Mouse (Mus musculus) stomach, embryonic 14.5 days (tissue): ENCODE results near the gene Gm26558. TPM values are rescaled to one million over a fixed set of nuclear protein-coding genes. Genes with fewer than 3 reads are reported as not detected.

Source experiments
- ATAC-seq: fragments of 200-750 bp; cut with Nextera tagmentation; 2 replicates; pipeline ENCODE4 v1.8.0; 2017; ENCODE audit warnings: low read depth, moderate TSS enrichment; ENCODE audit not compliant: insufficient number of reproducible peaks, insufficient read depth, low FRiP score
- H3K27ac ChIP-seq: fragments of 300-500 bp; sonication (generic); 2 replicates; pipeline ENCODE4 v1.5.1; 2014; ENCODE audit warnings: mild to moderate bottlenecking, low read length, moderate library complexity, mixed read lengths
- H3K27me3 ChIP-seq: fragments of 300-500 bp; sonication (generic); 2 replicates; pipeline ENCODE4 v1.6.1; 2014; ENCODE audit warnings: low read length, control low read depth, mixed read lengths; ENCODE audit not compliant: control insufficient read depth, insufficient read depth
- H3K36me3 ChIP-seq: fragments of 300-500 bp; sonication (generic); 2 replicates; pipeline ENCODE4 v1.6.1; 2014; ENCODE audit warnings: mild to moderate bottlenecking, control low read depth, low read length, moderate library complexity, mixed read lengths; ENCODE audit not compliant: control insufficient read depth, insufficient read depth
- H3K4me1 ChIP-seq: fragments of 300-500 bp; sonication (generic); 2 replicates; pipeline ENCODE4 v1.6.1; 2014; ENCODE audit warnings: low read length, control low read depth, mixed read lengths; ENCODE audit not compliant: control insufficient read depth, insufficient read depth
- H3K4me2 ChIP-seq: fragments of 300-500 bp; sonication (generic); replicated peaks from 2 replicates; pipeline ENCODE4 v1.6.1; 2014; ENCODE audit warnings: low read depth, low read length, control low read depth
- H3K4me3 ChIP-seq: fragments of 300-500 bp; sonication (generic); 2 replicates; pipeline ENCODE4 v1.5.1; 2014; ENCODE audit warnings: low read depth, low read length, control low read depth
- H3K9ac ChIP-seq: fragments of 300-500 bp; sonication (generic); replicated peaks from 2 replicates; pipeline ENCODE4 v1.6.1; 2014; ENCODE audit warnings: low read depth, mild to moderate bottlenecking, control low read depth, low read length, moderate library complexity, mixed read lengths
- H3K9me3 ChIP-seq: fragments of 300-500 bp; sonication (generic); 2 replicates; pipeline ENCODE4 v1.6.1; 2016; ENCODE audit warnings: low read depth, low read length, control low read depth; ENCODE audit not compliant: control insufficient read depth
- WGBS: fragments of 180-500 bp; shearing (Covaris S2); extraction: QIAGEN DNeasy Blood & Tissue Kit; methylation state at CpG from one replicate; pipeline ENCODE4 v1.1.7; 2014; 5-methylcytosine and 5-hydroxymethylcytosine counted together
- polyA plus RNA-seq: library from polyadenylated mRNA; unstranded; fragments of >200 nt; fragmentation: Nextera tagmentation; extraction: Ambion mirVana; gene quantifications from 2 replicates; pipeline ENCODE4 v1.2.1, GENCODE M21; 2014

The Gm26558 gene
- polyA plus RNA-seq, 1 experiment from 2014 or later = 6.1 TPM

DNA sequence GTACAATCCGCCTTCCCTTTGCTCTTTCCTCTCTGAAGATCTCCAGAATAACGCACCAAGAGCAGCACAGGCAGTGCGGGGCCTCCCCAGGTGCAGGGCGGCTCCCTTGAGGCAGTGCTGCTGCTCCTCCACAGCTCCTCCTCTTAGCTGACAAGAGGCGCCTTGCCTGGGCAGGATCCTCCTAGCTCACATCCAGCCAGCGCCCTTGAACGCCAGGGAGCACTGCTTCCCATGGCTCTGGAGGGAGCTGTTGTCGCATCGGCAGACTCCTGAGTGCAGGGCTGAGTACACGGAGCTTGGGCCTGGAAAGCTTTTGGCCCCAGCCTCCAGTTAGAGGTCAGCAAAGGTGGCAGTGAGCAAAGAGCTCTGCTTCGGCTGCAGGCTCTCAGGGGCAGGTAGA lies 28.3 kb upstream of the Gm26558 start:
- no peak; the same call in 1 of the 2 replicates for ATAC-seq
- no peak overlapping the region for H3K27ac ChIP-seq
- no peak overlapping the region for H3K4me3 ChIP-seq
- H3K36me3 ChIP-seq = peaks cover 62% of the 10 kb centered on the region
- no peaks in the 10 kb centered on the region for H3K27me3 ChIP-seq
- 73% methylated on average over 11 of the region's 11 CpGs for WGBS
- no peak overlapping the region for H3K9ac ChIP-seq
- H3K4me2 ChIP-seq = no peak overlapping the region
- no peaks in the 10 kb centered on the region for H3K4me1 ChIP-seq
- no peaks in the 10 kb centered on the region for H3K9me3 ChIP-seq

DNA sequence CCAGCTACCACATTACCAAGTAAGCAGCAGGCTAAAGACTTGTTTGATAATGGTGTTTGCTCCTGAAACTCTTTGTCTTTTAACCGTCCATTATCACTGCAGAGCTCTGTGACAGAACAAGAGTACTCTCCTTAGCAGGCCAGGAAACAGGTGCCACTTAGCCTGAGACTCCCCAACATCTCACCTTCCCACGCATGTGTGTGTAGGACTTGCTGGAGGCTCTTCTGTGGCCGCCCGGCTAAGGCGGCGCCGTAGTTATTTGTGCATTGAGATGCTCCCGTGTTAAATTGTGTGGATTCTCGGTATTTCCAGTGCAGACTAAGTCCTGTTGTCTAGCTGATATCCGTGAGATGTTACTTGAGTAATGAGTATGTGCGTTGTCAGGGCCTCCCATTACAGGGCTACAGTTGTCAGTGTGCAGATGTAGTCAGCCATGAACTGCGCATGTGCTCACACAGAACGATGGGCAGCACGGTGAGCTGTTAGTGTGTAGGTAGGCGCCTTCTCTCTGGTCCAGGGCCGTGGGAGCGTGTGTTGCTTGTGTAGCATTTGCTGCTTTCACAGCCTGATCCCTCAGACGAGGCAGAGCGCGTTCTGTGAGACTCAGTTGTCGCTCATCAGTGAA lies 26.7 kb upstream of the Gm26558 start:
- no peak overlapping the region for H3K27ac ChIP-seq
- no peaks in the 10 kb centered on the region for H3K27me3 ChIP-seq
- no peak overlapping the region for H3K4me3 ChIP-seq
- no peak overlapping the region for H3K9ac ChIP-seq
- no peak overlapping the region for H3K4me2 ChIP-seq
- H3K9me3 ChIP-seq = no peaks in the 10 kb centered on the region
- peaks cover 76% of the 10 kb centered on the region for H3K36me3 ChIP-seq
- H3K4me1 ChIP-seq = no peaks in the 10 kb centered on the region
- ATAC-seq = no peak
- 93% methylated on average over 21 of the region's 21 CpGs for WGBS

- no peak for ATAC-seq
- Histone ChIP-seq H3K4me3 (no peak overlapping the region), H3K4me2 (no peak overlapping the region), H3K27me3 (no peaks in the 10 kb centered on the region), H3K9ac (no peak overlapping the region), H3K4me1 (no peaks in the 10 kb centered on the region), H3K9me3 (no peaks in the 10 kb centered on the region), H3K36me3 (peaks cover 83% of the 10 kb centered on the region), H3K27ac (no peak overlapping the region)
- WGBS = 63% methylated on average over 2 of the region's 2 CpGs
Measured at GRCm38 (mm10) chr2:70682324-70682723, 20.4 kb upstream of the Gm26558 start.

GRCm38 (mm10) chr2:70673445-70674126 lies 11.7 kb upstream of the Gm26558 start:
- Histone ChIP-seq H3K4me1 (0 out of 2 replicates have a peak, but pooled peaks cover 5% of the 10 kb centered on the region), H3K36me3 (peaks cover 7% of the 10 kb centered on the region; the same call in 1 of the 2 replicates), H3K4me3 (no peak overlapping the region), H3K27me3 (no peaks in the 10 kb centered on the region), H3K27ac (no peak overlapping the region), H3K9me3 (no peaks in the 10 kb centered on the region), H3K4me2 (no peak overlapping the region), H3K9ac (no peak overlapping the region)
- no peak for ATAC-seq
- WGBS = 83% methylated on average over 7 of the region's 7 CpGs

- H3K4me2 ChIP-seq = no peak overlapping the region
- no peak for ATAC-seq
- H3K4me3 ChIP-seq = no peak overlapping the region
- no peak overlapping the region for H3K27ac ChIP-seq
- 0 out of 2 replicates have a peak, but pooled peaks cover 5% of the 10 kb centered on the region for H3K4me1 ChIP-seq
- no peaks in the 10 kb centered on the region for H3K27me3 ChIP-seq
- no peaks in the 10 kb centered on the region for H3K36me3 ChIP-seq
- H3K9ac ChIP-seq = no peak overlapping the region
- H3K9me3 ChIP-seq = no peaks in the 10 kb centered on the region
- WGBS = 81% methylated on average over 2 of the region's 2 CpGs
Measured at GRCm38 (mm10) chr2:70672476-70672875, 10.6 kb upstream of the Gm26558 start.

GRCm38 (mm10) chr2:70669896-70670295 lies 8.0 kb upstream of the Gm26558 start:
- Histone ChIP-seq H3K27ac (no peak overlapping the region), H3K4me1 (0 out of 2 replicates have a peak, but pooled peaks cover 5% of the 10 kb centered on the region), H3K9me3 (no peaks in the 10 kb centered on the region), H3K36me3 (no peaks in the 10 kb centered on the region), H3K9ac (no peak overlapping the region), H3K27me3 (no peaks in the 10 kb centered on the region), H3K4me2 (no peak overlapping the region), H3K4me3 (no peak overlapping the region)
- 56% methylated on average over 2 of the region's 2 CpGs for WGBS
- ATAC-seq = no peak

DNA sequence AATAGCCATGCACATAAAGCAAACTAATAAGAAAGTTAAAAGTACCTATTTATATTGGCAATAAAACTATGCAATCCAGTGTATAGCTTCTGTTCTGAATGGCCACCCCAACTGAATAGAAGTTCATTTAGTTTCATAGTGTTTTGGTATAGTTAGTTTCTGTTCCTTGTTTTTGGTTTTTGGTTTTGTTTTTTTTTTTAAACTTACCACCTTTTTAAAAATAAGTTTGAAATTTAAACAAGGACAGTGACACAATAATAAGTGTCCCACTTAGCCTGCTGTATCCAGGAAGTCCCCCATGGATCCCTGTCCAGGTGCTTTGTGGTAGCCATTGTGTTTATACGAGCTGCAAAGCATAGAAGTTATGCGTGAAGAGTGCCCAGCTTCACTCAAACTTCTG lies 7.3 kb upstream of the Gm26558 start:
- Histone ChIP-seq H3K36me3 (no peaks in the 10 kb centered on the region), H3K27ac (no peak overlapping the region), H3K4me3 (no peak overlapping the region), H3K9ac (no peak overlapping the region), H3K27me3 (no peaks in the 10 kb centered on the region), H3K4me2 (no peak overlapping the region), H3K9me3 (no peaks in the 10 kb centered on the region), H3K4me1 (0 out of 2 replicates have a peak, but pooled peaks cover 5% of the 10 kb centered on the region)
- ATAC-seq = no peak
- whole genome bisulfite sequencing = 77% methylated on average over 2 of the region's 2 CpGs

GRCm38 (mm10) chr2:70667016-70667415 lies 5.1 kb upstream of the Gm26558 start:
- Histone ChIP-seq H3K4me2 (no peak overlapping the region), H3K9me3 (no peaks in the 10 kb centered on the region), H3K4me1 (peaks cover 20% of the 10 kb centered on the region), H3K4me3 (no peak overlapping the region), H3K27ac (no peak overlapping the region), H3K9ac (no peak overlapping the region), H3K36me3 (no peaks in the 10 kb centered on the region), H3K27me3 (no peaks in the 10 kb centered on the region)
- WGBS = 81% methylated on average over 7 of the region's 7 CpGs
- ATAC-seq = no peak
